Mouse (Mus musculus) left cerebral cortex, adult 9 months (tissue): ENCODE measurements around the gene Apex1.
"Not testable (repeated sequence)": the region's sequence is repeated elsewhere in the genome, so short reads cannot be mapped to it uniquely, and the experiment has no call there.

Source experiments
- DNase-seq, 2 experiments: peaks; one replicate each; pipeline ENCODE4 v3.0.0; 2022; ENCODE audit warnings: low spot score in 2 of 2

Gene Apex1

GRCm38 (mm10) chr14:50927366-50927765 lies 2.6 kb downstream of the Apex1 start:
- DNase-seq: no peak

- no peak for DNase-seq
Measured at GRCm38 (mm10) chr14:50929951-50930350, 5.2 kb downstream of the Apex1 start.

GRCm38 (mm10) chr14:50930377-50930753 lies 5.6 kb downstream of the Apex1 start:
- DNase-seq: peak in 1 of 2 experiments; percentile 60

- peak; percentile 99 to 100 for DNase-seq
Measured at GRCm38 (mm10) chr14:50930754-50931492, 6.2 kb downstream of the Apex1 start, which contains the start of the genes Pip4p1 and Pnp. Pip4p1 (minus strand) TSS chr14:50930856. Pnp (plus strand) TSS chr14:50931082.

- no peak for DNase-seq
Measured at GRCm38 (mm10) chr14:50931493-50932020, 6.8 kb downstream of the Apex1 start.

- DNase-seq: no peak
Measured at GRCm38 (mm10) chr14:50936649-50937048, 11.9 kb downstream of the Apex1 start.

GRCm38 (mm10) chr14:50938119-50938908 lies 13.5 kb downstream of the Apex1 start:
- no peak for DNase-seq

- no peak for DNase-seq
Measured at GRCm38 (mm10) chr14:50938940-50939339, 14.2 kb downstream of the Apex1 start.

GRCm38 (mm10) chr14:50943932-50944667 lies 19.3 kb downstream of the Apex1 start, which contains the start of gene Gm49342:
Gm49342 (plus strand) TSS chr14:50944517.
- DNase-seq: peak; percentile 79 to 92

GRCm38 (mm10) chr14:50944668-50945033 lies 19.9 kb downstream of the Apex1 start:
- DNase-seq: not testable (repeated sequence)

- DNase-seq: not testable (repeated sequence)
Measured at GRCm38 (mm10) chr14:50945081-50945480, 20.3 kb downstream of the Apex1 start.

- not testable (repeated sequence) for DNase-seq
Measured at GRCm38 (mm10) chr14:50945526-50945925, 20.8 kb downstream of the Apex1 start.

- no peak for DNase-seq
Measured at GRCm38 (mm10) chr14:50955487-50955886, 30.7 kb downstream of the Apex1 start.

- peak in 1 of 2 experiments; percentile 55 for DNase-seq
Measured at GRCm38 (mm10) chr14:50955942-50956508, 31.3 kb downstream of the Apex1 start, which contains the start of gene Pnp2. Pnp2 (plus strand) TSS chr14:50955992.

- DNase-seq: not testable (repeated sequence)
Measured at GRCm38 (mm10) chr14:50956724-50957123, 32.0 kb downstream of the Apex1 start.

- DNase-seq: not testable (repeated sequence)
Measured at GRCm38 (mm10) chr14:50957146-50957545, 32.4 kb downstream of the Apex1 start.

- not testable (repeated sequence) for DNase-seq
Measured at GRCm38 (mm10) chr14:50958289-50958995, 33.7 kb downstream of the Apex1 start.

GRCm38 (mm10) chr14:50968216-50968980 lies 43.6 kb downstream of the Apex1 start:
- DNase-seq: no peak

- no peak for DNase-seq
Measured at GRCm38 (mm10) chr14:50969041-50969440, 44.3 kb downstream of the Apex1 start.
